Mouse (Mus musculus) right cerebral cortex, postnatal 4 days (tissue): ENCODE data around the gene Gm17662.
A peak's percentile ranks its signal among the peaks of the same experiment; 100 is the strongest.

Source experiments
- DNase-seq: peaks from one replicate; pipeline ENCODE4 v3.0.0-alpha.2; 2022

Gene Gm17662

GRCm38 (mm10) chr4:104888499-104889262 lies 31.6 kb downstream of the Gm17662 start:
- no peak for DNase-seq

DNA sequence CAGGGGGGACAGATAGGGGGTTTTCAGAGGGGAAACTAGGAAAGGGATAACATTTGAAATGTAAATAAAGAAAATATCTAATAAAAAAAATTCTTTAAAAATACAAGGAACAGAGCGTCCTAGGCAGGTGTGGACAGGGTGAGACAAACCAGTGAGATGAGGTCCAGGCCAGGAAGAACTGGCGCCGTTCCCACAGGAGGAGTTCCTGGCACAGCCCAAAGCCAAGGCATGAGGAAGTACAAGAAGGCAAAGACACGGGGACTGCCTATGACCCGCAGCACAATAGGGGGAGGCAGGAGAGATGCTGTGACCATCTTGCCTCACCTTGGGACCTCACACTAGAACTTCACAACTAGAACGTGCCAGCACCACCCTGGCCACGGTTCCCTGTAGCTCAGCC lies 34.6 kb downstream of the Gm17662 start:
- no peak for DNase-seq

- DNase-seq = peak; percentile 16
Observed at GRCm38 (mm10) chr4:104893588-104893987, 36.5 kb downstream of the Gm17662 start.

DNA sequence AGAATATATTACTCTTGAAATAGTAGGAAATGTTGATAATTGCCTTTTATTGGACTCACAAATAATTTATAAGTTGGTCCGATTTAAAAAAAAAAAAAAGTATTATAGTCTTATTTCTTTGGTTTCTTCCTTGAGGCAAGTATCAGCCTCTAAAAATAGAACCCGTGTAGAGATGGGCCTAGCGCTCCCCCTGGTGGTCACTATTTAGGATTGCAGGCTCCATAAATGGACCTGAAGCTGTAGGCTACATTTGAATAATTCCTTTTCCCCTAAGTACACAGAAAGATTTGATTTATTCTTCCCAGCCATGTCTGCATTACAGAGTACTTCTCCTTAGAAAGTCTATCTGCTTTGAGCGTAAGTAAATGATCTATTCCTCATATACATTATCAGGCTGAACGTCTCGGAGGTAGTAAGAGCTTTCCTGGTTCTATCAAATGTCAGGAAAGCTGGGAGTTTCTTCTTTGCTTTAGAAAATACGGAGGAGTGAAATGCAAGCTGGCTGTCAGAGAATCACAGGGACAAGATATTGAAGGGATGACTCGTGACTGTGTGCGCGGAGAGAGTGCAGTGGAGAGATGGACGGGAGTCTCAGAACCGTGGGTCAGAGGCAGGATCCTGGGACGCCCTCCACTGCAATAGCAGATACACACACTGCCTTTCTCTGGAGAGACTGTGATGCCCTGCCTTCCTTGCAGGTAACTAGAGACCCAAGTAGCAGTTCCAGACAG lies 37.0 kb downstream of the Gm17662 start:
- DNase-seq = peak; percentile 75

- no peak for DNase-seq
Observed at GRCm38 (mm10) chr4:104902836-104903235, 45.7 kb downstream of the Gm17662 start.

DNA sequence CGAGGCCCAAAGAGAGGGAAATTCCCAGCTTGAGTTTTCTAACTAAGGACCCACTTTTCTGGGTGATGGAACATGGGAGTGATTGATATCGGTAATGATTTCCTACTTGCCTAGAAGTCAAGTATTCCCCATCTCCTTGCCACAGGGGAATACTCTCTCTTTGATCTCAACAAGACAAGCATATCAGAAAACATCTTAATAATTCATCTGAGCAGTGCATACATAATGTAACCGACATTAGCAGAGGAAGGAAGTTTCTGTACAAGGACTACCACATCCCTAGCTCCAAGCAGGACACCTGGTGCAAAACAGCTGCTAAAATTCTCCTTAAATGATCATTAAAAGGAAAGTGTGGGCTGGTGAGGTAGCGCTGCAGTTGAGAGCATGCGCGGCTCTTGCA lies 47.9 kb downstream of the Gm17662 start:
- no peak for DNase-seq
